Mouse (Mus musculus): ENCODE data around the gene Pip4k2a. TPM values are rescaled to one million over a fixed set of nuclear protein-coding genes. Genes with fewer than 3 reads are reported as not detected.
"Not testable (repeated sequence)": the region's sequence is repeated elsewhere in the genome, so short reads cannot be mapped to it uniquely, and the experiment has no call there.

Pip4k2a gene
- total RNA-seq, 4 experiments from 2014 or later: 2.1 to 2.7 (median 2.3) TPM

DNA sequence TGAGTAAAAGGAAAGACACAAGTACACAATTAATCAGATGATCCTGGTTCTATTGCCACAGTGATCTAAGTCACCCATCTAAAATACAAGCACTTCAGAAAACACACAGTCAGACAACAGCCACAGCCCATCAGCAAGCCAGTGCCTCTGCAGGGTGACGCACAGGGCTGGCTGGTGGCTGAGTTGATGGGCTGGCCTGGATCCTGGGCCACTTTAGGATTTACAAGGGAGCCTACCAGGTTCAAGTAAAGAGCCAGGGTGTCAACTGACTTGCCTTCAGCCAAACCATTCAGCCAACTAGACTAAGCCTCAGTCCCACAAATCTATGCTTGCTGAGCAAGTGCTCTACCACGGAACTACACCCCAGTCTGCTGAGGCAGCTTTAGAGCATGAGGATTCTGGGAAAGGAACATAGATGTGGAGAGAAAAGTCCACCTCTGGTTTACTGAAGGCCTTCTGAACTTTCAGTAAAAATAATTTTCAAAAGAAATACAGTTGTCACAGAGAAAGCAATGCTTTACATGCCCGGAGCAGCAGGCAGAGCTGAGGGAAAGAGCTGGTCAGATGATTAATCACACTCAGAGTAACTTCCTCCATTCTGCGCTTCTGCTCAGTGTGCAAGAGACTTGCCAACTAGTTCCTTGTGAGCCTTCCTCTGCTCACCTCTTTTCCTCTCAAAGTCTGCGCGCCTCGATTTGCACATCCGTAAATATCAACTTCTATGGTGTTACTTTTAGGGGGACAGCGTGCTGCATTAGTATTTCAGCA is 94.4 kb downstream of the Pip4k2a start:
- DNase-seq (ENCODE audit: low spot score in 2 of 2): no peak

DNA sequence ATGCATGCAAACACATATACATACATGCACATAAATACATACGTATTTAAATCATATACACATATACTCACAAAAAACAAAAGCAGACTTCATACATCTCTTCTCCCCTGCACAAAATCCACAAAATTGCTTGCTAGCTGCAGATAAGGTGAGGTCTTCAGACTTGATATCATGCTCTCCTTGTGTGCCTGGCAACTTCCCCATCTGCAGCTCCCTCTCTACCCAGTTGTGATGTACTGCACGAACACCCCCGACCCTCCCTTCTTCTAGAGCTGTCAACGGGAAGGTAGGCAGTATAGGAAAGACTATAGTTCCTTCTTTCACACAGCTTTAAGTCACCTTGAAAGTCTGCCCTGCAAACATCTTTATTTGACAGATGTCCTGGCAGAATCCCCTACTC is 96.8 kb downstream of the Pip4k2a start:
- DNase-seq (ENCODE audit: low spot score in 2 of 2): no peak

DNA sequence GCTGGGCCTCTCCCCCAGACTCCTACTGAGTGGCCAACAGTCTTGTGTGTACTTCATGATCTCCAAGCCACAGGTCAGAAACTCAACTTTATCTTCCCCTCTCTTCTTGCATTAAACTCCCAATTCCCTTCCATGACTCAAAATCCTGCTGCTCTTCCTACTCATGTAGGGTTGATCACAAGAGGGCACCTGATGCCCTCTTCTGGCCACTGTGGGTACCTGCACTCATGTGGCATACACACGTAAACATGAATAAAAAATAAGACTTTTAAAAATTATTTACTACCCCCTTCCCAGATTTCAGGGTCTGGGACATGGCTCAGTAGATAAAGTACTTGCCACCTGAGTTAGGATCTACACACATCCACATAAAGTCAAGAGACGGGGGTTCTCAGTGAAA is 97.3 kb downstream of the Pip4k2a start:
- DNase-seq (ENCODE audit: low spot score in 2 of 2): no peak

DNA sequence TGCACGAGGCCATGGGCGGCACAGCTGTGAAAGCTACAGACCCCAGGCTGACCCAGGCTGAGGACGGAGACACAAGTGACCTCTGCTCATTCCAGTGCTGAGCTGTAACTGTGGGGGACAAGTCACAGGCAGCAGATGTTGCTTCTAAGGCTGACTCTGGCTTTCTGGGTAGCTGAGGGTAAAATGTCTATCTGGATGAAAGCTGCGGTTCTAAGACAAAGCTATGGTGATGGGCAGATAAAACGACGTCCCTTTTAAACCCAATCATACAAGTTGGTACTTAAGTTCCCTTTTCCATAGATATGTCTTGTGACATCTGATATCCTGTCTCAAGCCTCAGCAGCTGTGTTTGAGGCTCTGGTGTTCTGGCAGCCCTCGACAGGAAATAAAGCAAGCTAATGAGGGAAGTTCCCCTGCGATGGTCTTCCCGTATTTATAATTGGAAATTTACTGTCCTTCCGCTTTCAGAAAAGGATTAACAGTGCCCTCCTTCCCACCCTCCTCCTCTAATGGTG is 100.1 kb downstream of the Pip4k2a start:
- DNase-seq (ENCODE audit: low spot score in 2 of 2): no peak

DNA sequence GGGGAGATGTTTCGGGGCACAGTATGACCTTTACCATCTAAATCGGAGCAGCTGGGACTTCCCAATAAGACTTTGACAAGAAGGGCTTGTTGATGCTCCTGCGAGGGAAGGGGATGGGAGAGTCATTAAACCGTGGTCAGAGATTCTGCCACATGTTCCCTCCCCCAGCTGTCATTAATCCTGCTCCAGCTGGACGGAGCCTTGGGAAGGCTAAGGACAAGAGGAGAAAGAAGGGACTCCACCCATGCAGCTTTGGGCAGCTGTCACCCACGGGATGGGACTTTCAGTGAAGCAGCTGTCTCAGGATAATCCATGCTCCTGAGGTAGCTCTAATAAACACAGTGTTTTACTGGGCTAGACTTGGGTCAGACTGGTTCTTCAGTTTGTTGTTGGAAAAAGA is 101.9 kb downstream of the Pip4k2a start:
- DNase-seq (ENCODE audit: low spot score in 2 of 2): no peak

DNA sequence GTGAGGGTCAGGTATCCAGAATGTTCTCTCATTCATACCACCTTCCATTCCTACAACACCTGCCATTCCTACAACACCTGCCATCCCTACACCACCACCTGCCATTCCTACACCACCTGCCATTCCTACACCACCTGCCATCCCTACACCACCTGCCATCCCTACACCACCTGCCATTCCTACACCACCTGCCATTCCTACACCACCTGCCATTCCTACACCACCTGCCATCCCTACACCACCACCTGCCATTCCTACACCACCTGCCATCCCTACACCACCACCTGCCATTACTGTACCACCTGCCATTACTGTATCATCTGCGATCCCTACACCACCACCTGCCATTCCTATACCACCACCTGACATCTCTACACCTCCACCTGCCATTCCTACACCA is 104.6 kb downstream of the Pip4k2a start:
- not testable (repeated sequence) for DNase-seq (ENCODE audit: low spot score in 2 of 2)

DNA sequence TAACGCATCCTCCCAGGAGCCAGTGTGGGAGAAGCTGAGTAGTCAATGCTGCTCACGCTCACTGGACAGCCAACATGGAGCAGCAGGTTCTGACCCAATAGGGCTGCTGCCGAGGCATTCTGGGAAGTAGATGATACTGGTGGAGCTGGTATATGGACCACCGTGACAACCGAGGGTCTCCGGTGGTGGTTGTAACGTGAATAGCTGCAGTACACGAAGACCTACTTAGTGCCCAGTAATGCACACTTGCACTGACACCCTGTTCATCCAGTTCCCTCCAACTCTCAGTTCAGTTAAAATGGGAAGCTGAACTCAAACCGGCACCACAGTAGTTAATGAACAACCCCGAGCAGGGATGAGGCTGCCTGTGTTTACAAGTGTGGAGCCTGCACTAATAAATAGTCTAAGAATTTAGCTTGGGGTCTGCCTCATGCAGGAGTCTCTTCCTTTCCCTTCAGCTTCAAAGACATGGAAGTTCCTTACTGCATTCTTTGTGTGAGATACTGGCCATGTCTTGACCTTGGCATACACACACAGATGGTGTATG is 105.9 kb downstream of the Pip4k2a start:
- no peak for DNase-seq (ENCODE audit: low spot score in 2 of 2)

DNA sequence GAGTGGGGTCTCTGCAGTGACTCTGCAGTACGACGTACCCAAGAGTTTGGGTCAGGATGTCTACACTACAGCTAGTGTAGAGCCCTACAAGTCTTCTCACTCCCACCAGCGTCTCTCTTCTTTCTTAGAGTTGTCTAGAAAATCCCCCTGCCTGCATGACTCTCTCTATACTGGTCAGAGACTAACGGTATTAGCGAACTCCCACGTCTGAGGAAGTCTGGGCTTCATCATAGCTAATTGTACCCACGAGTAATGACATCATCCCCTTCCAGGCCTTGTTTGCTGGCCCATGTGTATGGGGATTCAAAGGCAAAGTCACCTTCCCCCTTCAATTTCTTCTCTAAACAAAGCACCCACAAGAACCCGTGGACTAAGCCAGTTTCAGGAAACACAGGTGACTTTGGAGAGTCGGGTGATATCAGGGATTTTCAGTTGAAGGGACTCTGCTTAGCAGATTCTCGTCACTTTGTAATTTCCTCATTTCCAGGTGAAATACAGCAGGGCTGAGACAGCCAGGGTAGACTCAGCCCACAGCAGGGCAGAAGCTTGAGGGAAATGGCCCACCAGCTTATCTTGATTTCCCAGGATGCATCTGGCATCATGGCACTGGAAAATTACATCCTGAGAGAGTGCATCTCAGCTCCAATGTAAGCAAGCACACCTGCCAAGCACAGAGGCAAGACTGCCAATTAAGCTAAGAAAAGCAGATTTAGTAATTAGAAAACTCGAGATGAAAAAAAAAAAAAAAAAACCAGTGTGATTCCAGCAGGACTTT is 107.5 kb downstream of the Pip4k2a start:
- DNase-seq (ENCODE audit: low spot score in 2 of 2): no peak

DNA sequence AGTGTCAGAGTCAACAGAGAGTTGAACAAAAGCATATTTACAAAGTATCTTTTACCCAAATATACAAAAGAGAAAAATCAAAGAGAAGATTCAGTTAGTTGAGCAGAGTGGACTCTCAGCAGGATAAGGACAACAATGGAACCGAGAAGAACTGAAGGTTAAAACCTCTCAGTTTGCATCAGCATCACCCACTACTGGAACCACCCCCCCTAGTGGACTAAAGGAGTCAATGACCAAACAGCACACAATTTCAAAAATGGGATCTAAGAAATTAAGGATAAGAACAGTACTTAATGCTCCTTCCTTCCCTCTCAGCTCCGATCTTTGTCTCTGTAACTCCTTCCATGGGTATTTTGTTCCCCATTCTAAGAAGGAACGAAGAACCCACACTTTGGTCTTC is 113.6 kb downstream of the Pip4k2a start:
- no peak for DNase-seq (ENCODE audit: low spot score in 2 of 2)

DNA sequence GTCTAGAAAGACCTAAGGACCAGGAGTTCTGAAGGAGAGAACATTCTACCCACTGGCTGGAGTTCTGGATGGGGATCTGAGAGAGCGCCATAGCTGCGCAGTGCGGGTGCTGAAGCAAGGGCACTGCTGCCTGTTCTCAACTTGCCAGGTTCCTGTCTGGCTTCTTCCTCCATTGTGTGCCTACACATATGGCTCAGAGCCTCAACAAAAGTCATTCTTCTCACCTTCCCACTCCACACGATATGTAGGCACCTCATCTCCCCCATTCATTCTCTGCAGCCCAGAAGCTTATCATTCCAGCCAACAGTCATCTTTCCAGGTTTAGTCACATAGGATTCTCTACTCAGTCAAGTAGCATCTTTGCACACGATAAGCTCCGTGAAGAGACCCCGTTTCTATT is 123.3 kb downstream of the Pip4k2a start:
- DNase-seq (ENCODE audit: low spot score in 2 of 2): no peak

DNA sequence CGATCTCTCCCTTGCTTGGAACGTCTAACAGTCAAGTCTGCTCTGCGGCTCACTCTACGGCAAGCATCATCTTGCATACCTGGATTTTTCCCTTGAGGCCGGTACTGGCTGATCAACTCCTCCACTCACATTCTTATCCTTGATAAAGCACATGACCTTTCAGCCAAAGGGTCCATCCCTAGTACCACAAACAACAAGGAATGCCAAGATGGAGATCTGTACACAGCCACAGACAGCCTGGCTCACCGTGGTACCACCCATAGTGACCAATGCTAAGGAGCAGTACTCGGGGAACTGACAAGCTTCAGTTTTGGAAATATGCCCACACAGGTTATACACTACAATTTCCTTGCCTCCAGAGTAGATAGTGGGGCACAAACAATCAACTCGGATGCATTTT is 123.9 kb downstream of the Pip4k2a start:
- DNase-seq (ENCODE audit: low spot score in 2 of 2): no peak

DNA sequence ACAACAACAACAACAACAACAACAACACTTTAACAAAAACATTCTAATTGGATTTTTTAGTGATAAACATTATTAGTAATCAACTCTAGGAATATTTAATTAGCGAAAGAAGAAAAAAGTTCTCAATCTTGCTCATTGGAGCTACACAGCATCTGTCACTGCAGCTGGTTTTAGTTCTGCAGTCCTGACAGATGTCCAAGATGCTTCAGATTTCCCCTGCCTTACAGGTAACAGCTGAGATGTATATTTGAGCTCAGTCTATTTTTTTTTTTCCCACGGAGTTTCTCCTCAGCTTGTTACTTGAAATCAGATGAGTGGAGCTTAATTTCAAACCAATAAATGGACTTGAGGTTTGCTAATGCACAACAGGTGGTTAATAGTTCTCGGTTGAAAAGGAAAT is 124.5 kb downstream of the Pip4k2a start:
- no peak for DNase-seq (ENCODE audit: low spot score in 2 of 2)

DNA sequence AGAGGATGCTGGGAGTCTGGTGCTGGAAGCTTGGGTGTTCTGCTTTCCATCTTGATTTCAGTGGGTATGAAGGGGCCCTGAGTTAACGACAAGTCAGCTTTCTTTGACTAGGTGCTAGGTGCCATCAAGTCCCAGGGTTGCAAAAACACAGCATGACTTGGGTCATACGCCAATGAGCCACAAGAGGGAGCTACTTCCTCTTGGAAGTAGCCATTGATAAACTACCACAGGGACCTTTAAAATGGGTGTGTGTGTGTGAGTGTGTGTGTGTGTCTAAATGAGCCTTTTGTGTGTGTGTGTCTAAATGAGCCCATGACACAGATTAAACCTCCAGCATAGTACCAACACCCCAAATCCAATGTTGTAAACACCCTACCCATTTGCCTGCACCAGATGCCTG is 125.1 kb downstream of the Pip4k2a start:
- peak; percentile 36 to 45 for DNase-seq (ENCODE audit: low spot score in 2 of 2)

DNA sequence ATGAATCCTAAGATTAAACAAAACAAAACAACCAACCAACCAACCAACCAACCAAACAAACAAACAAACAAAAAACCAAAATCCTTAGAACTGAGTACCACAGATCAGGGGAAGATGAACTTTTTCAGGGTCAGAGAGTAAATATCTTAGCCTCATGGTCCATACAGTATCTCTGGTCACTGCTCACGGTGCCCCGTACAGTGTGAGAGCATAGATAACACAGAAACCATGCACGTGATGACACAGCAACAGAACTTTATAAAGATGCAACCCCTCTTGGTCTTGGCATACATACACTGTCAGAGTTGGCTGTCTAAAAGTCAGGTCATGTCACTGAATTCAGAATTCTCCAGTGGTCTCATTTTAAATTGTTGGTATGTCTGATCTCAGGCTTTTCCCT is 126.8 kb downstream of the Pip4k2a start:
- DNase-seq (ENCODE audit: low spot score in 2 of 2): no peak

DNA sequence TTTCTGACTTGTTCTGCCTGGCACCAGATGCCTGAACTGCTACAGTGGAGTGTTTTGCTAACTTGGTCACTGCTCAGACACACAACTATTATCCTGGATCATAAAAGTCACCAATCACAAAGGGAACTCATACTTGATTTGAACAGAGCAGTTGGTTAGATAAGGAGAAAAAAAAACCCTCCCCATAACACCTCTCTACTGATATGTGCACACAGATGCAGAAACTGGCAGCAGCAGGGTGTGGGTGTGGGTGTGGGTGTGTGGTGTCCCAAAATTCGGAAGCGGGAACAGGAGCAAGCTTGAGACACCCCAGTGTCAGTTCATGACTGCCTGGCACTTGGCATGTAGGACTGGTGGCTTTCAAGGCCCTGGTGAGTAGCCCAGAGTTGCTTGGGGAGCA is 130.9 kb downstream of the Pip4k2a start:
- DNase-seq (ENCODE audit: low spot score in 2 of 2): no peak

DNA sequence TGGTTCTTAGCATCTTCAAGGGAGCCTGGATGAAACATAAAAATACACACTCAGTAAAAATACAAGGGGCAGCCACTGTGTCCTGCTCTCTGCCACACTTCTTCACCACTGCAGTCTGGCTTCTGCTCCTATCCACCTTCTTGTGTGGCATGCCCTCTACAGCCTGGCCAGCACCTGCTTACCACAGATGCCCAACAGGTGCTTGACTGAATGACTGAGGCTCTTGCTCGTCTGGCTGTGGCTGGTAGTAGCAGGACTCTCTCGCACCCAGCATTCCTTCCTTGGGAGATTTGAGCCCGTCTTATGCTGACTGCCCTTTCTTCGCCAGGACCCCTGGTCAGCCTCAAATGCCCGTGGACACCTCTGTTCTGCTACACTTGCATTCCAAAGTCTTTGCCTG is 133.2 kb downstream of the Pip4k2a start:
- no peak for DNase-seq (ENCODE audit: low spot score in 2 of 2)

DNA sequence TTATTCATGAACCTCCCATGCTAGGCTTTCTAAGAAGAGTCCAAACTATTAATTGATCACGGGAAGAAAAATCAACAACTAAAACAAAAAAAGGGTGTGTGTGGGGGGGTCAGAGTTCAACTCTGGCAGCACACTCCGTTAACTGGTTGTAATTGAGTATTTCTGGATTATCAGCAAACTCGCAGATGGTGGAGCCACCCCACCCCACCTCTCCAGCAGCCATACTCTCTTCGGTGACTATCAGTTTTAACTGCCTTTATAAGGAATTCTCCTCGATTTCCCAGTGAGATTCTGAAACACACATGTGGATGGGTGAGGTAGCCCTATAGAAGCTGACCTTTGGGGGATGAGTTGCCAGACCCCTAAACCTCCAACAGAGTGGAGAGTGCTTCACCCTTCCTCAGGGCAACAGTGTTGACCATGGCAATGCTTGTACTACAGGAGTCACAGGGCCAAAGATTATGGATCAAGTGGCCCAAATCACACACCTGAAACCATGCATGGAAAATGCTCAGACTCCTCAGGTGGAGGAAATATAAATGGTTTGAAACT is 136.2 kb downstream of the Pip4k2a start:
- no peak for DNase-seq (ENCODE audit: low spot score in 2 of 2)

DNA sequence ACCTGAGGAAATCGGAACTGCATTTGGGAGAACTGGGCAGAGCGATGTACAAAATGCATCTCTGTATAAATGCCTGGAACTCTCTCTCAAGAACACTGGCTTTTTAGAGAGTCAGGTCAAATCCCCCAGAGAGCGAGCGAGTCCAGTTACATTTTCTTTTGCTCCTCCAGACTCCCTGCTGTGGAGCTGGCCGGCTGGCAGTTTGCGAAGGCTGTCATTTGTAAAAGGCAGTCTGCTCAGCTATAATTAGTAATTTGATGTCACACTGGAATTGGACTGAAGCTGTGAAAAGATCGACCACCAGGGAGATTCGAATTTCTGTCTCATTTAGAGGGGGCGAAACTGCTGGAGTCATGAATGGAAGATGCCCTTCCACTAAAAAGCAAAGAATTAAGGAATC is 137.2 kb downstream of the Pip4k2a start:
- no peak for DNase-seq (ENCODE audit: low spot score in 2 of 2)

DNA sequence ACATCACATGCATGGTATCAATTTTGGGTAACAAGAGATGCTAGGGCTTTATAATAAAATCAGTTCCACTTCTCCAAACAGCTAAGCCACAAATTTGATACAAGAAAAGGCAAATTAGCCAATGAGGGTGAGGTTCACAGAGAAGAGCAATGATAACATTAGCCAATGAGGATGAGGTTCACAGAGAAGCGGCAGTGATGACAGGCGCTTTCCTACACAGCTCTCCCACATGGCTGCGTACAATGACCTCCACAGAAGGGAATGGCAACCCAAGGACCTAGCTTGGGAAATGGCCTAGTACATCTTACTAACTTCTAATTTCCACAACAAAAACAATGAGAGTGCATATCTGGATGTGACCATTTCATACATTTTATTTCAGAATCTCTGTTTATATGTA is 140.0 kb downstream of the Pip4k2a start:
- no peak for DNase-seq (ENCODE audit: low spot score in 2 of 2)

DNA sequence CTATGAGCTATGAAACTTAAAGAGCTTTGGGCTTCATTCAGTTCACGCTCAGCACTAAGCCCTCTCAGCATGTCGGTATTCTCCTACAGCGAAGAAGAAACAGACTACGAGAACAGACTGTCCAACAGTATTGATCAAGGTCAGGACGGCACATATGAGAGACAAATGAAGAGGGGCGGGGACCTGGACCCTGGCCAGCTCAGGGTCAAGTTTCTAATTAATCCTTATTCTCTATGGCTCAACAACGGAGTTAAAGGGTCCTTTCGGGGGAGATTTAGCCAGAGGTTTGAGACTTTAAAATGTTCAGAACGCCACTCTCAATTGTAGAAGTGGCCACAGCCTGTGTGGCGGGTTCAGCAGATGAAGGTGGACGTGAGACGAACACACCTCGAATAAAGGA is 141.5 kb downstream of the Pip4k2a start:
- no peak for DNase-seq (ENCODE audit: low spot score in 2 of 2)

DNA sequence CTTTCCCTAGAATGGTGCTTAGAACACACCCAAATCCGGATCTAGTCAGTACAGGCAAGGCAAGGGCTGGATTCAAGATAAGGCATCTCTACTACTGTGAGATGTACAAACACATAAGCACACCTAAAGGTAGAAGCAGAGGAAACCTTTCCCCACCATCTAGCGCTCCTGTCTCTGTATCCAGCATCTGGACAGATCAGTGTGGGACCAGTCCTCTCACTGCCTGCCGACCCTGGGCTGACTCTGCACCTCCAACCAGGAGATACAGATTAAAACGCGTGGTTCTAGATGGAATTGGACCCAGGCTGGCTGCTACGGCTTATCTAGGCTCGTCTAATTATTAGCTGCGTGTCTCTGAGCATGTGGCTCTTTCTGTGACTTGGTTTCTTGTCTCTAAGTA is 142.7 kb downstream of the Pip4k2a start:
- DNase-seq (ENCODE audit: low spot score in 2 of 2): no peak

DNA sequence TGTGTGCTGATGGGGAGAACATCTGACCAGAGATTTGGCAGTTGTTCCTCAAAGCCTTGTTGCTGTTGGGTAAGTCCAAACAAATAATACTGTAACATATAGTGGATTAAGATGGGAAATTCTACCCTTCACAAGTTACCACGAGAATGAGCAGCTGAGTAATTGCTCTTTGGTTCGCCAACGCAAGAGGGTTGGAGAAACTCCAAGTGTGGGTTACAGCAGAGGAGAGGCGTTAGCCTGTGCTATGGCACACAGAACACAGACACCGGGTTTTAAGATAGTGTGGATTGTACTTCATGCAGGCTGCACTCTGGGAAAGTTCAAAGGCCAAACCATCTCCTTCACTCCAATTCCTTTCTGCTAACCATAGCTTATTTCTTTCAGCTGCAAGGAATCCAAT is 144.6 kb downstream of the Pip4k2a start:
- no peak for DNase-seq (ENCODE audit: low spot score in 2 of 2)
